Mouse (Mus musculus) ES-Bruce4 (cell line): ENCODE measurements around the gene Nhlh2.

Experiments used
- CTCF ChIP-seq: IDR thresholded peaks from one replicate; pipeline ENCODE4 v1.8.1; 2011; ENCODE audit warnings: low read depth, low read length
- EP300 ChIP-seq: IDR thresholded peaks from 2 replicates; pipeline ENCODE4 v1.6.1; 2011; ENCODE audit warnings: low read depth, low read length; ENCODE audit not compliant: insufficient read depth

DNA sequence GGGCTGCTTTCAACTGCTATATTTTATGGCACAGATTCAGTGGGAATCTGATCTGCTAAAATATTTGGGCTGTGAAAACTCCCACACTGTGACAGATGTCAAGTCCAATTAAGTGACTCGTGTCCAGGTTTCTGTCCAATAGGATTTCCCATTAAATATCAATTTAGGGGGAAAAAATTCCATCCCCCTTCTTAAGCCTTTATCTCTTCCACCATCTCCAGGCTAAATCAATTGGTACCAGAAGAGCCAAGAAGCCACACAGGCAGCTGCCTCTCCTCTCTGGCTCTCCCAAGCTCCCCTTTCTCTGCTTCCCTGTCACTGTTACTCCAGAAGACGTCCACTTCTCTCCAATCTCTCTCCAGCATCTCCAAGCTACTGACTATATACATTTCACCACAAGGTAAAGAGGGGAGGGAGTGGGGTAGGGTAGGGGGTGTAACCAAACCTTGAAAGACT is at the start of gene Nhlh2:
- TF ChIP-seq CTCF (no peak), EP300 (no peak)
